Mouse (Mus musculus) cerebellum, postnatal 4 days (tissue): ENCODE measurements at regions not wholly inside any gene's neighbourhood (a gene's known extent, or its start where the extent isn't known, plus 50 kb on each side); places are given as distances from the start of the nearest gene placed in this dataset.

Experiments used
- DNase-seq, 2 experiments: peaks; one replicate each; pipeline ENCODE4 v3.0.0; 2022; ENCODE audit warnings: low spot score in 2 of 2, mixed read lengths in 1 of 2

DNA sequence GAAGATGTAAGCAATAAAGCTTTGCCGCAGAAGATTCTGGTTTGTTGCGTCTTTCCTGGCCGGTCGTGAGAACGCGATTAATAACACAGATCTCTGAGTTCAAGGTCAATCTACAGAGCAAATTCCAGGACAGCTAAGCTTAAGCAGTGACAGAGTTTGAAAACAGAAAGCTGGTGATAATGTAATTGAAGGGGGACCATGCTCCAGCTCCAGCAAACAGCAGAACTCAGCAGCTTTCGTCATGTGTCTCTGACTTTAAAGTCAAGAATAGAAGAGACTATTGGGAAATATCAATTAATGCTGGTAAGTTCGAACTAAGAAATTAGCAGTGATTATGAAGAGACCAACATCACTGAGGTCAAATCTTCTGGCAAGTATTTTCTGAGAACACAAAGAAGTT, 251.2 kb downstream of the Btbd35f27 start:
- DNase-seq = peak in 1 of 2 experiments; percentile 1
